Mouse (Mus musculus) kidney, adult 2 months (tissue): ENCODE measurements at regions not wholly inside any gene's neighbourhood (a gene's known extent, or its start where the extent isn't known, plus 50 kb on each side); places are given as distances from the start of the nearest gene placed in this dataset.
"Not testable (repeated sequence)": the region's sequence is repeated elsewhere in the genome, so short reads cannot be mapped to it uniquely, and the experiment has no call there.

Source experiments
- DNase-seq: peaks from one replicate; pipeline ENCODE4 v3.0.0; 2021
- H3K27ac ChIP-seq: fragments of 200-500 bp; 2 replicates; pipeline ENCODE4 v1.5.1; 2012; ENCODE audit warnings: low read depth, low read length, control low read depth, inconsistent platforms; ENCODE audit not compliant: insufficient read depth
- H3K27me3 ChIP-seq: fragments of 200-500 bp; replicated peaks from 2 replicates; pipeline ENCODE4 v1.6.1; 2012; ENCODE audit warnings: mild to moderate bottlenecking, moderate library complexity, low read length, inconsistent platforms; ENCODE audit not compliant: control insufficient read depth, insufficient read depth
- H3K36me3 ChIP-seq: fragments of 200-500 bp; 2 replicates; pipeline ENCODE4 v1.6.1; 2012; ENCODE audit warnings: mild to moderate bottlenecking, moderate library complexity, low read length, inconsistent platforms; ENCODE audit not compliant: control insufficient read depth, insufficient read depth
- H3K4me1 ChIP-seq: fragments of 200-500 bp; 2 replicates; pipeline ENCODE4 v1.6.1; 2011; ENCODE audit warnings: low read length; ENCODE audit not compliant: control insufficient read depth, insufficient read depth
- H3K4me3 ChIP-seq: fragments of 200-500 bp; 2 replicates; pipeline ENCODE4 v1.5.1; 2011; ENCODE audit warnings: mild to moderate bottlenecking, low read depth, low read length, control low read depth; ENCODE audit not compliant: insufficient read depth
- CTCF ChIP-seq: fragments of 200-500 bp; conservative IDR thresholded peaks from 2 replicates; pipeline ENCODE4 v1.5.1; 2011; ENCODE audit warnings: low read depth, mild to moderate bottlenecking, control low read depth, low read length, moderate library complexity, mixed read lengths; ENCODE audit not compliant: insufficient read depth, insufficient read length
- POLR2A ChIP-seq: fragments of 200-500 bp; IDR thresholded peaks from one replicate; pipeline ENCODE4 v1.6.1; 2011; ENCODE audit warnings: low read depth, low read length, control low read depth
- whole genome bisulfite sequencing: fragments of 180-500 bp; shearing (Covaris S2); methylation state at CpG from one replicate; pipeline ENCODE4 v1.1.7; 2018; 5-methylcytosine and 5-hydroxymethylcytosine counted together

GRCm38 (mm10) chr1:12571755-12572358 is 1158.0 kb downstream of the A830018L16Rik start:
- H3K4me1 ChIP-seq: no peaks in the 10 kb centered on the region
- DNase-seq: no peak
- H3K4me3 ChIP-seq: no peak overlapping the region
- H3K27me3 ChIP-seq: no peaks in the 10 kb centered on the region
- H3K36me3 ChIP-seq: no peaks in the 10 kb centered on the region
- H3K27ac ChIP-seq: no peak overlapping the region
- 54% methylated on average over 7 of the region's 7 CpGs for WGBS
- TF ChIP-seq CTCF (no peak), POLR2A (no peak)

GRCm38 (mm10) chr1:12572770-12573169 is 1158.9 kb downstream of the A830018L16Rik start:
- Histone ChIP-seq H3K27me3 (no peaks in the 10 kb centered on the region), H3K4me1 (no peaks in the 10 kb centered on the region), H3K27ac (no peak overlapping the region), H3K4me3 (no peak overlapping the region), H3K36me3 (no peaks in the 10 kb centered on the region)
- TF ChIP-seq CTCF: no peak
- no peak for TF ChIP-seq POLR2A
- 55% methylated on average over 4 of the region's 4 CpGs for WGBS
- no peak for DNase-seq

GRCm38 (mm10) chr1:12574274-12574673 is 1160.4 kb downstream of the A830018L16Rik start:
- Histone ChIP-seq H3K4me1 (no peaks in the 10 kb centered on the region), H3K27ac (no peak overlapping the region), H3K27me3 (no peaks in the 10 kb centered on the region), H3K36me3 (no peaks in the 10 kb centered on the region), H3K4me3 (no peak overlapping the region)
- DNase-seq: no peak
- TF ChIP-seq CTCF: no peak
- WGBS: 74% methylated on average over 5 of the region's 5 CpGs

GRCm38 (mm10) chr1:12577027-12577703 is 1163.3 kb downstream of the A830018L16Rik start:
- no peaks in the 10 kb centered on the region for H3K36me3 ChIP-seq
- no peaks in the 10 kb centered on the region for H3K27me3 ChIP-seq
- no peak for DNase-seq
- no peak overlapping the region for H3K4me3 ChIP-seq
- no peaks in the 10 kb centered on the region for H3K4me1 ChIP-seq
- no peak overlapping the region for H3K27ac ChIP-seq
- TF ChIP-seq CTCF (no peak), POLR2A (no peak)
- WGBS: 22% methylated on average over 13 of the region's 13 CpGs

GRCm38 (mm10) chr1:12577978-12578377 is 1164.1 kb downstream of the A830018L16Rik start:
- Histone ChIP-seq H3K4me1 (no peaks in the 10 kb centered on the region), H3K27me3 (no peaks in the 10 kb centered on the region), H3K4me3 (no peak overlapping the region), H3K27ac (no peak overlapping the region), H3K36me3 (no peaks in the 10 kb centered on the region)
- 100% methylated on average over 1 of the region's 1 CpGs for whole genome bisulfite sequencing
- no peak for TF ChIP-seq POLR2A
- no peak for TF ChIP-seq CTCF
- no peak for DNase-seq

GRCm38 (mm10) chr1:12583012-12583411 is 1169.1 kb downstream of the A830018L16Rik start:
- TF ChIP-seq POLR2A: no peak
- TF ChIP-seq CTCF: no peak
- DNase-seq: no peak
- 50% methylated on average over 3 of the region's 3 CpGs for WGBS
- Histone ChIP-seq H3K4me3 (no peak overlapping the region), H3K27ac (no peak overlapping the region), H3K4me1 (no peaks in the 10 kb centered on the region), H3K36me3 (no peaks in the 10 kb centered on the region), H3K27me3 (no peaks in the 10 kb centered on the region)

- DNase-seq, H3K4me3 ChIP-seq, H3K4me1 ChIP-seq, H3K36me3 ChIP-seq, H3K27me3 ChIP-seq, H3K27ac ChIP-seq: not testable (repeated sequence)
- 94% methylated on average over 6 of the region's 6 CpGs for WGBS
These were observed 1173.1 kb downstream of the A830018L16Rik start for GRCm38 (mm10) chr1:12586981-12587380.
